Mouse (Mus musculus) liver, embryonic 14.5 days (tissue): ENCODE results near the gene Xirp1.

Experiments used
- CTCF ChIP-seq: IDR thresholded peaks from 2 replicates; pipeline ENCODE4 v1.5.1; 2016; ENCODE audit warnings: antibody characterized with exemption, low read depth, control low read depth
- EP300 ChIP-seq: IDR thresholded peaks from 2 replicates; pipeline ENCODE4 v1.6.1; 2016; ENCODE audit warnings: antibody characterized with exemption, low read depth

DNA sequence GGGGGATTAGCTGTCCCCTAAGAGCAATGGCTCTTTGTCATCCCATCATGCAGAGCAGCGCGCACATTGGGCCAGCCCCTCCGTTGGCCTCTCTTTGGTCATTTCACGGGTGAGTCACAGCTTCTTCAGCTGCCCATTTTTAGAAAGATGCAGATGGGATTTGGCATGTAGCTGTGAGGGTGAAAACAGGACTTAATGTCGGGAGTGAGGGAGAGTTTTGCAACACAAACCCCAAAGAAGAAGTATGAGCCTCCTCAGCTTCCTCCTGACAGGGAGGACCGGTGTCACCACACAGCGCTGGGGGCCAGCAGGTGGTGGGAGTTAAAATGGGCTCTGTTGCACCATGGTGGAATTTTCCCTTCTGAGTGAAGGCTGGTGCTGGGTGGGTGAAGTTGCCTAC lies 19.7 kb upstream of the Xirp1 start:
- TF ChIP-seq CTCF = no peak
- no peak for TF ChIP-seq EP300
